Mouse (Mus musculus): ENCODE measurements around the gene Fmnl2. TPM values are rescaled to one million over a fixed set of nuclear protein-coding genes. Genes with fewer than 3 reads are reported as not detected.

Gene Fmnl2
- polyA plus RNA-seq, 1 experiment from 2014 or later = 13.7 TPM

DNA sequence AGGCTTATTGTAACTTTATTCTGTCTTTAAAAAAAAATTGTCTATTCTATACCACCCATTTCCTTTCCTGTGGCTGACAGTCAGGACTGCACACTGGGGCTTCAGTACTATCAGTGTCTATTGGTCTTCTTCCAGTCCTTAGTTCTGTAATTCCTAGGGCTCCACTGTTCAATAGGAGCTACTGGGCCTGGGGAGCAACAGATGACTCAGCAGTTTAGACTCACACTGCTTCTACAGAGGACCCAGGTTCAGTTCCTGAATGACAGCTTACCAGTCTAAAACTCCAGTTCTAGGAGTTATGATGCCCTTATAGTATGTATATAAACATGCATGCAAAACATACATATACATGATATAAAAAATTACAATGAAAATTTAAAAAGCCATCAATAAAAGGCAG lies 289.2 kb downstream of the Fmnl2 start:
- Histone ChIP-seq H3K36me3 (peaks cover 44% of the 10 kb centered on the region), H3K4me2 (no peak overlapping the region), H3K4me1 (no peaks in the 10 kb centered on the region), H3K9ac (no peak overlapping the region), H3K9me3 (no peaks in the 10 kb centered on the region), H3K27me3 (no peaks in the 10 kb centered on the region), H3K4me3 (no peak overlapping the region), H3K27ac (no peak overlapping the region)
- ATAC-seq (ENCODE audit: insufficient number of reproducible peaks, insufficient read depth, low FRiP score, low TSS enrichment, low read depth) = no peak

DNA sequence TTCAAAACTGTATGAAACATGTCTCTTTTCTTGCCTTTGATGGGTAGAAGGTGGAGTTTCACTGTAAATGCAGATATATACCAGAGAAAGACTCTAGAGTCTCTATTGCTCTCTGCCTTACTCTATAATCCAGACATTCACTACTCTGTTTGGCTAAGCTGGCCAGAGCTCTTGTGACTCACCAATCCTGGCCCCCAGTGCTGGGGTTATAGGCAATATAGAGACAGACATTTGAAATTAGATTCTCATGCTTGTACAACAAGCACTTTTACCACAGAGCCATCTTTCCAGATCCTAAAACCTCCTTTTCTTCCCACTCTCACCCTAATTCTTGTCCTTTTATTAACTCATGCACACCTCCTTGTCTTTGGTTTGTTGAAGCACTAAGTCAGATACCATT lies 316.3 kb downstream of the Fmnl2 start:
- Histone ChIP-seq H3K36me3 (peaks cover 19% of the 10 kb centered on the region), H3K9me3 (no peaks in the 10 kb centered on the region), H3K4me3 (no peak overlapping the region), H3K4me2 (no peak overlapping the region), H3K4me1 (no peaks in the 10 kb centered on the region), H3K27ac (no peak overlapping the region), H3K9ac (no peak overlapping the region), H3K27me3 (no peaks in the 10 kb centered on the region)
- no peak for ATAC-seq (ENCODE audit: insufficient number of reproducible peaks, insufficient read depth, low FRiP score, low TSS enrichment, low read depth)

DNA sequence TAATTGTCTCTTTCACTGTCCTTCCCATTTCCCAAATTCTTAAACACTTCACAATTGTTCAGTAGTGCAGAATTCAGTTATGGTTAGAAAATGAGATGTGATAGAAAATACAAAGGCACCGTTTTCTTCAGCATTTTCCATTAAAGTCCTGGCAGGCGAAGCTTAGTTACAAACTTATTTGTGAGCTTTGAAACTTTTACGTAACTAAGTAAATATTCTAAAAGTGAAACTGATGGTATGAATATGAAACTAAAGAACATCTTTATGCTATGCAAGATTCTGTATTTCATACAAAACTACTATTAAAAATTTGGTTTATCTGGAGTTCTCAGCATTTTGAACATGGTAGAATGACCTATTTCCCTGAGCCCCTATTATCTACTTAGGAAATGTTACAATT lies 321.3 kb downstream of the Fmnl2 start:
- Histone ChIP-seq H3K36me3 (peaks cover 13% of the 10 kb centered on the region), H3K4me3 (no peak overlapping the region), H3K27ac (no peak overlapping the region), H3K4me2 (no peak overlapping the region), H3K9ac (no peak overlapping the region), H3K27me3 (no peaks in the 10 kb centered on the region), H3K4me1 (peaks cover 4% of the 10 kb centered on the region; the same call in 1 of the 2 replicates), H3K9me3 (no peaks in the 10 kb centered on the region)
- ATAC-seq (ENCODE audit: insufficient number of reproducible peaks, insufficient read depth, low FRiP score, low TSS enrichment, low read depth) = no peak
- 89% methylated on average over 3 of the region's 3 CpGs for WGBS

DNA sequence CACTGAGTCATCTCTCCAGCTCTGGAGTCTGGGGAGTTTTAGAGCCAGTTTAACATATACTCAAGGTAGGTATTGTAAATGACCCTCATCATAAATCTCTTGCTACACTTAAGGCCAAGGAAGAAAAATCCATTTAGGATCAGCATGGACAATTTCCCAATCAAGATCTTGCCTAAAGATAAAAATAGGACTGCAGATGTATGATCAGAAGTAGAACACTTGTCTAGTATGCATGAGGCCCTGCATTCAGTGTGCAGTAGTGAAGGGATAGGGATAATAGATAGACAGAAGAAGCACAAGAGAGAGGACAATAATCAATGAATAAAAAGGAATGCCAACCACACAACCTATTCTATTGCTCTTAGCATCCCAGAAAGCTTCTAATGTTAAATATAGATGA lies 322.2 kb downstream of the Fmnl2 start:
- H3K27ac ChIP-seq = no peak overlapping the region
- H3K36me3 ChIP-seq = peaks cover 11% of the 10 kb centered on the region
- H3K4me3 ChIP-seq = no peak overlapping the region
- no peak overlapping the region for H3K9ac ChIP-seq
- H3K9me3 ChIP-seq = no peaks in the 10 kb centered on the region
- H3K4me2 ChIP-seq = no peak overlapping the region
- no peaks in the 10 kb centered on the region for H3K27me3 ChIP-seq
- H3K4me1 ChIP-seq = peaks cover 4% of the 10 kb centered on the region; the same call in 1 of the 2 replicates
- no peak for ATAC-seq (ENCODE audit: insufficient number of reproducible peaks, insufficient read depth, low FRiP score, low TSS enrichment, low read depth)

Other genes starting within 250 kb of the Fmnl2 start
- 1.3 and 2.5 TPM in 2 replicates for gene Cacnb4, start 181.0 kb upstream of the Fmnl2 start, polyA plus RNA-seq (2015; fragmentation: Nextera tagmentation; extraction: Ambion mirVana)
- 28.1 and 30.1 TPM in 2 replicates for gene Stam2, start 115.6 kb upstream of the Fmnl2 start, polyA plus RNA-seq (2015; fragmentation: Nextera tagmentation; extraction: Ambion mirVana)

Measured in embryonic facial prominence, embryonic 13.5 days (tissue).